22 mouse cellular contexts compared by ENCODE assay signal in genomic region chr8:8292577-8293247, GRCm38 (mm10).
"Had no signal": no experiment of that assay in that cellular context is flagged by ENCODE, and none has a peak within 500 bp of the region (broad histone marks: within the 10 kb centered on the region; RNA-seq: fewer than 3 reads in every experiment).

No protein-coding gene starts in this region.

- H3K4me2 ChIP-seq: intestine, embryonic 15.5 days; limb, embryonic 12.5 days; liver, embryonic 12.5 days; liver, embryonic 15.5 days; midbrain, embryonic 13.5 days; neural tube, embryonic 13.5 days had no signal

- H3K4me3 ChIP-seq: intestine, embryonic 15.5 days; layer of hippocampus, adult 2 months; limb, embryonic 12.5 days; liver, embryonic 12.5 days; liver, embryonic 15.5 days; megakaryocyte, embryonic 14.5 days; midbrain, embryonic 10.5 days; midbrain, embryonic 13.5 days; myocyte; neural tube, embryonic 13.5 days had no signal

- H3K9ac ChIP-seq: intestine, embryonic 15.5 days; limb, embryonic 12.5 days; liver, embryonic 12.5 days; liver, embryonic 15.5 days; midbrain, embryonic 13.5 days; neural tube, embryonic 13.5 days had no signal

- H3K27ac ChIP-seq: intestine, embryonic 15.5 days; layer of hippocampus, adult 2 months; limb, embryonic 12.5 days; liver, embryonic 12.5 days; liver, embryonic 15.5 days; midbrain, embryonic 10.5 days; midbrain, embryonic 13.5 days; neural tube, embryonic 13.5 days had no signal

- H3K4me1 ChIP-seq: intestine, embryonic 15.5 days; limb, embryonic 12.5 days; liver, embryonic 12.5 days; liver, embryonic 15.5 days; megakaryocyte, embryonic 14.5 days; midbrain, embryonic 10.5 days; midbrain, embryonic 13.5 days; neural tube, embryonic 13.5 days had no signal

- DNase-seq: kidney, adult 11 months; kidney, adult 8-10 months; kidney, postnatal 25 days; layer of hippocampus, adult 9-11 months; liver; lung, adult 2 months; retina, postnatal 1 day; right cerebral cortex, postnatal 25 days; thymus, adult 18-20 months; thymus, postnatal 36 days had no signal

- H3K27me3 ChIP-seq: intestine, embryonic 15.5 days; limb, embryonic 12.5 days; liver, embryonic 12.5 days; liver, embryonic 15.5 days; megakaryocyte, embryonic 14.5 days; midbrain, embryonic 13.5 days; neural tube, embryonic 13.5 days had no signal

- H3K36me3 ChIP-seq: intestine, embryonic 15.5 days; limb, embryonic 12.5 days; liver, embryonic 12.5 days; liver, embryonic 15.5 days; midbrain, embryonic 10.5 days; midbrain, embryonic 13.5 days; neural tube, embryonic 13.5 days had no signal

- ATAC-seq: intestine, embryonic 15.5 days; liver, embryonic 12.5 days; lung, postnatal 0 days; midbrain, embryonic 13.5 days; midbrain, embryonic 16.5 days had no signal

- H3K9me3 ChIP-seq: intestine, embryonic 15.5 days; limb, embryonic 12.5 days; liver, embryonic 12.5 days; liver, embryonic 15.5 days; midbrain, embryonic 10.5 days; midbrain, embryonic 13.5 days; neural tube, embryonic 13.5 days had no signal
